Mouse (Mus musculus) ES-Bruce4 (cell line): ENCODE data around the gene Sestd1. TPM values are rescaled to one million over a fixed set of nuclear protein-coding genes. Genes with fewer than 3 reads are reported as not detected.

Experiments used
- H3K27ac ChIP-seq: 2 replicates; pipeline ENCODE4 v1.5.1; 2012; ENCODE audit warnings: low read length, inconsistent platforms; ENCODE audit not compliant: insufficient read depth
- H3K27me3 ChIP-seq: 2 replicates; pipeline ENCODE4 v1.6.1; 2012; ENCODE audit warnings: mild to moderate bottlenecking, low read length, inconsistent platforms; ENCODE audit not compliant: control insufficient read depth, poor library complexity, insufficient read depth, severe bottlenecking
- H3K36me3 ChIP-seq: 2 replicates; pipeline ENCODE4 v1.6.1; 2012; ENCODE audit warnings: inconsistent platforms, mild to moderate bottlenecking, low read length, moderate library complexity; ENCODE audit not compliant: control insufficient read depth, poor library complexity, insufficient read depth, severe bottlenecking
- H3K4me1 ChIP-seq: one replicate; pipeline ENCODE4 v1.8.1; 2011; ENCODE audit warnings: low read length; ENCODE audit not compliant: control insufficient read depth, insufficient read depth
- H3K4me3 ChIP-seq: 2 replicates; pipeline ENCODE4 v1.5.1; 2011; ENCODE audit warnings: low read depth, mild to moderate bottlenecking, low read length
- H3K9ac ChIP-seq: 2 replicates; pipeline ENCODE4 v1.6.1; 2012; ENCODE audit warnings: low read depth, mild to moderate bottlenecking, inconsistent platforms; ENCODE audit not compliant: poor library complexity, severe bottlenecking
- H3K9me3 ChIP-seq: replicated peaks from 2 replicates; pipeline ENCODE4 v1.6.1; 2012; ENCODE audit warnings: mild to moderate bottlenecking, low read length, inconsistent platforms; ENCODE audit not compliant: control insufficient read depth, poor library complexity, insufficient read depth, severe bottlenecking
- CTCF ChIP-seq: IDR thresholded peaks from one replicate; pipeline ENCODE4 v1.8.1; 2011; ENCODE audit warnings: low read depth, low read length
- EP300 ChIP-seq: IDR thresholded peaks from 2 replicates; pipeline ENCODE4 v1.6.1; 2011; ENCODE audit warnings: low read depth, low read length; ENCODE audit not compliant: insufficient read depth
- POLR2A ChIP-seq: IDR thresholded peaks from one replicate; pipeline ENCODE4 v1.8.1; 2011; ENCODE audit warnings: low read length; ENCODE audit not compliant: insufficient read depth
- polyA plus RNA-seq: library from polyadenylated mRNA; stranded (reverse); fragments of >200 nt; gene quantifications from 2 replicates; pipeline ENCODE4 v1.2.4, GENCODE M21; 2011; ENCODE audit warnings: low read depth; ENCODE audit not compliant: missing spikeins, insufficient read depth, insufficient read length

Sestd1 gene
- polyA plus RNA-seq, 1 experiment = 27.2 TPM

DNA sequence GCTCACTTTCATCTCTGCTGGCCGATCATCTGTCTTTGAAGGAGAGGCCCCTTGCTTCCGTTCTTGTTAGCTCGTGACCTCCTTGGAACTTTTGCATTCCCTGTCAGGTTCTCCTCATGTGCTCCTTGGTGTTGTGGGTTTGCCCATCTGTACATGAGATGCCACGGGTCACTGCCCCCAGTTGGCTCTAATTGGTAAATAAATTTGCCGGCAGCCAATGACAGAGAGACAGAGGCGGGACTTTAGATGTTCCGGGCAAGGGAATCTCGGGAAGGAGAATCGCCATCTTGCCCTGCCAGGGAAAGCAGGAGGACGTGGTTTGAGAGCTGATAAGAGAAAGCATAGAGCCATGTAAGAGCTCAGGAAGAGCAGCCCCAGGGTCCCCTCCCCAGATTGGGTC is 33.5 kb upstream of the Sestd1 start:
- Histone ChIP-seq H3K36me3 (no peaks in the 10 kb centered on the region), H3K9me3 (no peaks in the 10 kb centered on the region), H3K27ac (peak overlapping the region; percentile 84), H3K27me3 (no peaks in the 10 kb centered on the region), H3K4me3 (peak overlapping the region; percentile 98), H3K4me1 (no peaks in the 10 kb centered on the region), H3K9ac (peak overlapping the region; percentile 95)
- TF ChIP-seq POLR2A (no peak), CTCF (no peak), EP300 (no peak)

DNA sequence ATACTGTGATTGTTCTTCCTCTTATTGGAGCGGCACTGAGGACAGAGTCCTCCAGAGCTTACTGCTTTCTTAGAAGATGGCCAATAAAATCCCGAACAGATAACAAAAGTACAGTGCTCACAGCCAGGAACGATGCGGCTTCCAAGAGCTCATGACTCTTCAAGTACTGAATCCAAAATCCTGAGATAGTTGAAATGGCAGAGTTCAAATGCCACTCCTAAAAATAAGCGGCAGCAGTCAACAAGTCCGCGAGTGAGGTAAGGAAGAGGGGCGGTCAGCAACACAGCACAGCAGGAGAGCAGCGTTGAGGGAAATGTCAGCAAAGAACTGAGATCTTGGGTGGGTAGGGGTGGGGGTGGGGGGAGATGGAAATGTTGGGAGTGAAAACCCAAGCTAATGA is 32.2 kb upstream of the Sestd1 start:
- peak overlapping the region; percentile 98 for H3K4me3 ChIP-seq
- no peaks in the 10 kb centered on the region for H3K36me3 ChIP-seq
- 0 out of 2 replicates have a peak overlapping the region, but pooled peaks have one; percentile 30 for H3K27ac ChIP-seq
- TF ChIP-seq POLR2A (no peak), EP300 (no peak), CTCF (no peak)
- H3K4me1 ChIP-seq = no peaks in the 10 kb centered on the region
- no peaks in the 10 kb centered on the region for H3K27me3 ChIP-seq
- peak overlapping the region; percentile 95 for H3K9ac ChIP-seq
- no peaks in the 10 kb centered on the region for H3K9me3 ChIP-seq

DNA sequence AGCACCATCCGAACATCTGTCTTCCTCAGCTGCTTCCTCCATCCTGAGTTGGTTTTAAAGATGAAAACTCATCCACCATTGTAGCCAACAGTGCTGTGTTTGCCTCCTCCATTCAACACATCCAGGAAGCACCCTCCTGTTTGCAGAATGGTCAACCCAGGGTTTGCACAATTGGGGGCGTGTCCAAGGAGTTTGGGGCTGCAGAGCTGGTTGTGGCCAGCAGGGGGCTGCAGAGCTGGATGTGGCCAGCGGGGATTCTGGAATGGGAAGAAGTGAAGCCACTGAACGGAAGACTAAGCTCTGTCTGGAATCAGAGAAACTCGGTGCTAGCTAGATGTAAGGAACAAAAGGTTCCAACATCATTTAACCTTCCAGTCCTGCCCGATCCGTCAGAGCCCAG is 28.9 kb upstream of the Sestd1 start:
- H3K4me3 ChIP-seq = no peak overlapping the region; the same call in 1 of the 2 replicates
- no peaks in the 10 kb centered on the region for H3K36me3 ChIP-seq
- TF ChIP-seq CTCF = peak; percentile 84
- TF ChIP-seq EP300 = no peak
- TF ChIP-seq POLR2A = no peak
- H3K4me1 ChIP-seq = peaks cover 4% of the 10 kb centered on the region
- H3K27ac ChIP-seq = no peak overlapping the region
- no peaks in the 10 kb centered on the region for H3K9me3 ChIP-seq
- H3K27me3 ChIP-seq = no peaks in the 10 kb centered on the region
- no peak overlapping the region for H3K9ac ChIP-seq

- no peaks in the 10 kb centered on the region for H3K27me3 ChIP-seq
- no peak overlapping the region for H3K4me3 ChIP-seq
- TF ChIP-seq POLR2A = no peak
- TF ChIP-seq CTCF = no peak
- no peak for TF ChIP-seq EP300
- no peaks in the 10 kb centered on the region for H3K36me3 ChIP-seq
- H3K4me1 ChIP-seq = peaks cover 4% of the 10 kb centered on the region
- H3K27ac ChIP-seq = peak overlapping the region; percentile 55; the same call in 1 of the 2 replicates
- H3K9me3 ChIP-seq = no peaks in the 10 kb centered on the region
- no peak overlapping the region for H3K9ac ChIP-seq
These were observed 24.1 kb upstream of the Sestd1 start for GRCm38 (mm10) chr2:77304494-77304893.

DNA sequence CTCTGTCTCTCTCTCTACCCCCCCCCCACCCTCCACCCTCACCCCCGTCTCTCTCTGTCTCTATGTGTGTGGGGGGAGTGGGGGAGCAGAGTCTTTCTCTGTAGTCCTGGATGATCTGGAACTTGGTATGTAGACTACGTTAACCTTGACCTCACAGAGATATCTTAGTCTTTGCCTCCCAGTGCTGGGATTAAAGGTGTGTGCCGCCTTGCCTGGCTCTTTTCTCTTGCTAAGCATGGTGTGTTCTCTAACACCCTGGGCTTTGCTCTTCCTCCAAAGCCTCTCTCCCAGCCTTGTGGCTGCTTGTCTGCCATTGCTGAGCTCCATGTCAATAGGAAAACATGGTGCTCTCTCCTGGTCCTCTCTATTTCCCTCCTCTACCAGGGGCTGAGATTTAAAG is 23.3 kb upstream of the Sestd1 start:
- H3K27ac ChIP-seq = peak overlapping the region; percentile 70
- peaks cover 4% of the 10 kb centered on the region for H3K4me1 ChIP-seq
- no peak for TF ChIP-seq EP300
- TF ChIP-seq POLR2A = no peak
- no peak for TF ChIP-seq CTCF
- H3K27me3 ChIP-seq = no peaks in the 10 kb centered on the region
- no peaks in the 10 kb centered on the region for H3K9me3 ChIP-seq
- no peak overlapping the region for H3K4me3 ChIP-seq
- H3K9ac ChIP-seq = no peak overlapping the region
- no peaks in the 10 kb centered on the region for H3K36me3 ChIP-seq

DNA sequence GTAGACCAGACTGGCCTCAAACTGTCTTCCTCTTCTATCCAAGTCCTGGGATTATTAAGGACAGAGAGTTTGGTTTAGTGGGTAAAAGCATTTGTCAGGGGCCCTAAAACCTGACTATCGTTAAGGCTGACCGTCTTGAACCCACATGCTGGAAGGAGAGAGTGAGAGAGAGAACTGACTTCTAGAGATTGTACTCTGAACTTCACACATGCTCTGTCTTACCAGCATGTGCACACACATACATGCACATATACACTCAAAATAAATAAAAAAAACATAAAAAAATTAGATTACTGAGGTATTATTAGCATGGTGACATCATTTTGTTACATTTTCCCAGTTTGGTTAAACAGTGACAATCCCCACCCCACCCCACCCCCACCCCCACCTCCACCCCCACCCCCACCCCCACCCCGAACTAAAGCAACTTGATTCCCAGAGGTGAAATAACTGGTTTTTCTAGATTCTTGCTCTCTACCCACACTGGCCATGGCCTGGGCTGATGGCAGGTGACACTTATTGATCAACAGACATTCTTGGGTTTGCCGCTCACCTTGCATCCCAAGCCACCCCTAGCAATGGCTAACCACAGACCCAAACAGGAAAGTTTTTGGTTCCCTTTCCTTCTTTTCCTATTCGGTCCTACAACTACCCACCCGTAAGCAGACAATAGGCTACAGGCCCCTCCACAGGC is 22.4 kb upstream of the Sestd1 start:
- peak overlapping the region; percentile 85 for H3K27ac ChIP-seq
- H3K9ac ChIP-seq = no peak overlapping the region

More for the DNA sequence above, 22.4 kb upstream of the Sestd1 start:
- peaks cover 4% of the 10 kb centered on the region for H3K4me1 ChIP-seq
- H3K4me3 ChIP-seq = no peak overlapping the region
- no peaks in the 10 kb centered on the region for H3K9me3 ChIP-seq
- no peaks in the 10 kb centered on the region for H3K36me3 ChIP-seq
- TF ChIP-seq POLR2A = no peak
- no peak for TF ChIP-seq EP300
- TF ChIP-seq CTCF = no peak
- H3K27me3 ChIP-seq = no peaks in the 10 kb centered on the region
